Mouse (Mus musculus) ovary, adult 18-20 months (tissue): Measurements from ENCODE around the gene Cnot2.

ENCODE experiments used
- DNase-seq: peaks from one replicate; pipeline ENCODE4 v3.0.0; 2022; ENCODE audit warnings: low spot score, mixed read lengths

Gene Cnot2

GRCm38 (mm10) chr10:116562731-116563480, 18.4 kb downstream of the Cnot2 start:
- DNase-seq = no peak

- DNase-seq = no peak
Measured at GRCm38 (mm10) chr10:116562210-116562609, 19.1 kb downstream of the Cnot2 start.

- DNase-seq = no peak
Measured at GRCm38 (mm10) chr10:116559171-116559570, 22.1 kb downstream of the Cnot2 start.

GRCm38 (mm10) chr10:116557166-116557565, 24.1 kb downstream of the Cnot2 start:
- DNase-seq = no peak

GRCm38 (mm10) chr10:116554434-116554833, 26.9 kb downstream of the Cnot2 start:
- DNase-seq = no peak

- DNase-seq = no peak
Measured at GRCm38 (mm10) chr10:116547958-116548357, 33.4 kb downstream of the Cnot2 start.

- no peak for DNase-seq
Measured at GRCm38 (mm10) chr10:116546177-116546576, 35.1 kb downstream of the Cnot2 start.

- no peak for DNase-seq
Measured at GRCm38 (mm10) chr10:116543061-116543460, 38.2 kb downstream of the Cnot2 start.

GRCm38 (mm10) chr10:116540750-116541149, 40.6 kb downstream of the Cnot2 start:
- no peak for DNase-seq

- DNase-seq = no peak
Measured at GRCm38 (mm10) chr10:116537495-116537894, 43.8 kb downstream of the Cnot2 start.

- no peak for DNase-seq
Measured at GRCm38 (mm10) chr10:116534278-116534677, 47.0 kb downstream of the Cnot2 start.

GRCm38 (mm10) chr10:116532561-116532960, 48.8 kb downstream of the Cnot2 start:
- no peak for DNase-seq

GRCm38 (mm10) chr10:116531063-116531462, 50.2 kb downstream of the Cnot2 start:
- DNase-seq = no peak

- no peak for DNase-seq
Measured at GRCm38 (mm10) chr10:116519588-116519987, 61.7 kb downstream of the Cnot2 start.

- DNase-seq = peak; percentile 24
Measured at GRCm38 (mm10) chr10:116515590-116515989, 65.7 kb downstream of the Cnot2 start.

- DNase-seq = no peak
Measured at GRCm38 (mm10) chr10:116515158-116515557, 66.2 kb downstream of the Cnot2 start.

- DNase-seq = no peak
Measured at GRCm38 (mm10) chr10:116513254-116513635, 68.1 kb downstream of the Cnot2 start.

- DNase-seq = no peak
Measured at GRCm38 (mm10) chr10:116512521-116513253, 68.6 kb downstream of the Cnot2 start.

- no peak for DNase-seq
Measured at GRCm38 (mm10) chr10:116505303-116506014, 75.9 kb downstream of the Cnot2 start.

GRCm38 (mm10) chr10:116492768-116493167, 88.5 kb downstream of the Cnot2 start:
- no peak for DNase-seq

- DNase-seq = no peak
Measured at GRCm38 (mm10) chr10:116486895-116487747, 94.2 kb downstream of the Cnot2 start.

- DNase-seq = no peak
Measured at GRCm38 (mm10) chr10:116481917-116482316, 99.4 kb downstream of the Cnot2 start.
